Mouse (Mus musculus): ENCODE data around the gene Rep15.

Rep15 gene

GRCm38 (mm10) chr6:147022375-147023132 is 9.8 kb upstream of the Rep15 start:
- H3K4me1 ChIP-seq (replicated peaks; ENCODE audit: low read depth, low read length): no peaks in the 10 kb centered on the region
- no peak for TF ChIP-seq POU5F1 (IDR thresholded peaks at IDR 0.05; ENCODE audit: borderline replicate concordance, low read length)
- TF ChIP-seq NANOG (IDR thresholded peaks at IDR 0.05; ENCODE audit: borderline replicate concordance, low read length): no peak
- TF ChIP-seq CTCF (conservative IDR thresholded peaks at IDR 0.05; ENCODE audit: low read length): no peak
- no peaks in the 10 kb centered on the region for H3K9me3 ChIP-seq (ENCODE audit: low read length)
- H3K4me3 ChIP-seq (replicated peaks; ENCODE audit: low read length): no peak overlapping the region
- peaks cover 35% of the 10 kb centered on the region for H3K36me3 ChIP-seq (ENCODE audit: insufficient read depth, low read length)
- no peaks in the 10 kb centered on the region for H3K27me3 ChIP-seq (ENCODE audit: insufficient read depth, low read length)

- TF ChIP-seq NANOG (IDR thresholded peaks at IDR 0.05; ENCODE audit: borderline replicate concordance, low read length) (no peak), CTCF (conservative IDR thresholded peaks at IDR 0.05; ENCODE audit: low read length) (no peak), POU5F1 (IDR thresholded peaks at IDR 0.05; ENCODE audit: borderline replicate concordance, low read length) (no peak)
- H3K4me3 ChIP-seq (replicated peaks; ENCODE audit: low read length): no peak overlapping the region
- no peaks in the 10 kb centered on the region for H3K9me3 ChIP-seq (ENCODE audit: low read length)
- no peaks in the 10 kb centered on the region for H3K27me3 ChIP-seq (ENCODE audit: insufficient read depth, low read length)
- peaks cover 39% of the 10 kb centered on the region for H3K36me3 ChIP-seq (ENCODE audit: insufficient read depth, low read length)
- H3K4me1 ChIP-seq (replicated peaks; ENCODE audit: low read depth, low read length): no peaks in the 10 kb centered on the region
Observed at GRCm38 (mm10) chr6:147023133-147023395, 9.3 kb upstream of the Rep15 start.

- Histone ChIP-seq H3K36me3 (ENCODE audit: insufficient read depth, low read length) (peaks cover 42% of the 10 kb centered on the region), H3K27me3 (ENCODE audit: insufficient read depth, low read length) (no peaks in the 10 kb centered on the region), H3K4me3 (replicated peaks; ENCODE audit: low read length) (no peak overlapping the region), H3K4me1 (replicated peaks; ENCODE audit: low read depth, low read length) (no peaks in the 10 kb centered on the region), H3K9me3 (ENCODE audit: low read length) (no peaks in the 10 kb centered on the region)
- TF ChIP-seq NANOG (IDR thresholded peaks at IDR 0.05; ENCODE audit: borderline replicate concordance, low read length): no peak
- no peak for TF ChIP-seq CTCF (conservative IDR thresholded peaks at IDR 0.05; ENCODE audit: low read length)
- no peak for TF ChIP-seq POU5F1 (IDR thresholded peaks at IDR 0.05; ENCODE audit: borderline replicate concordance, low read length)
Observed at GRCm38 (mm10) chr6:147023568-147023967, 8.8 kb upstream of the Rep15 start.

- TF ChIP-seq CTCF (conservative IDR thresholded peaks at IDR 0.05; ENCODE audit: low read length) (no peak), NANOG (IDR thresholded peaks at IDR 0.05; ENCODE audit: borderline replicate concordance, low read length) (no peak), POU5F1 (IDR thresholded peaks at IDR 0.05; ENCODE audit: borderline replicate concordance, low read length) (no peak)
- H3K9me3 ChIP-seq (ENCODE audit: low read length): no peaks in the 10 kb centered on the region
- no peaks in the 10 kb centered on the region for H3K4me1 ChIP-seq (replicated peaks; ENCODE audit: low read depth, low read length)
- H3K4me3 ChIP-seq (replicated peaks; ENCODE audit: low read length): no peak overlapping the region
- H3K27me3 ChIP-seq (ENCODE audit: insufficient read depth, low read length): no peaks in the 10 kb centered on the region
- peaks cover 46% of the 10 kb centered on the region for H3K36me3 ChIP-seq (ENCODE audit: insufficient read depth, low read length)
Observed at GRCm38 (mm10) chr6:147024761-147025160, 7.6 kb upstream of the Rep15 start.

- Histone ChIP-seq H3K4me3 (replicated peaks; ENCODE audit: low read length) (no peak overlapping the region), H3K9me3 (ENCODE audit: low read length) (no peaks in the 10 kb centered on the region), H3K36me3 (ENCODE audit: insufficient read depth, low read length) (peaks cover 54% of the 10 kb centered on the region), H3K4me1 (replicated peaks; ENCODE audit: low read depth, low read length) (no peaks in the 10 kb centered on the region), H3K27me3 (ENCODE audit: insufficient read depth, low read length) (no peaks in the 10 kb centered on the region)
- TF ChIP-seq CTCF (conservative IDR thresholded peaks at IDR 0.05; ENCODE audit: low read length) (no peak), NANOG (IDR thresholded peaks at IDR 0.05; ENCODE audit: borderline replicate concordance, low read length) (no peak), POU5F1 (IDR thresholded peaks at IDR 0.05; ENCODE audit: borderline replicate concordance, low read length) (no peak)
Observed at GRCm38 (mm10) chr6:147028396-147028795, 4.0 kb upstream of the Rep15 start.

- H3K27me3 ChIP-seq (ENCODE audit: insufficient read depth, low read length): no peaks in the 10 kb centered on the region
- no peak overlapping the region for H3K4me3 ChIP-seq (replicated peaks; ENCODE audit: low read length)
- peaks cover 54% of the 10 kb centered on the region for H3K36me3 ChIP-seq (ENCODE audit: insufficient read depth, low read length)
- no peaks in the 10 kb centered on the region for H3K9me3 ChIP-seq (ENCODE audit: low read length)
- TF ChIP-seq NANOG (IDR thresholded peaks at IDR 0.05; ENCODE audit: borderline replicate concordance, low read length) (no peak), CTCF (conservative IDR thresholded peaks at IDR 0.05; ENCODE audit: low read length) (no peak), POU5F1 (IDR thresholded peaks at IDR 0.05; ENCODE audit: borderline replicate concordance, low read length) (no peak)
- H3K4me1 ChIP-seq (replicated peaks; ENCODE audit: low read depth, low read length): no peaks in the 10 kb centered on the region
Observed at GRCm38 (mm10) chr6:147029591-147029990, 2.8 kb upstream of the Rep15 start.

- H3K36me3 ChIP-seq (ENCODE audit: insufficient read depth, low read length): peaks cover 54% of the 10 kb centered on the region
- H3K4me1 ChIP-seq (replicated peaks; ENCODE audit: low read depth, low read length): no peaks in the 10 kb centered on the region
- no peaks in the 10 kb centered on the region for H3K9me3 ChIP-seq (ENCODE audit: low read length)
- no peak overlapping the region for H3K4me3 ChIP-seq (replicated peaks; ENCODE audit: low read length)
- no peak for TF ChIP-seq NANOG (IDR thresholded peaks at IDR 0.05; ENCODE audit: borderline replicate concordance, low read length)
- no peaks in the 10 kb centered on the region for H3K27me3 ChIP-seq (ENCODE audit: insufficient read depth, low read length)
Observed at GRCm38 (mm10) chr6:147030096-147030885, 2.1 kb upstream of the Rep15 start.

- Histone ChIP-seq H3K9me3 (ENCODE audit: low read length) (no peaks in the 10 kb centered on the region), H3K4me3 (replicated peaks; ENCODE audit: low read length) (peak within 1 kb of the TSS; percentile 95), H3K36me3 (ENCODE audit: insufficient read depth, low read length) (peaks cover 19% of the 10 kb centered on the region), H3K27me3 (ENCODE audit: insufficient read depth, low read length) (no peaks in the 10 kb centered on the region), H3K4me1 (replicated peaks; ENCODE audit: low read depth, low read length) (peaks cover 14% of the 10 kb centered on the region)
- no peak for TF ChIP-seq POU5F1 (IDR thresholded peaks at IDR 0.05; ENCODE audit: borderline replicate concordance, low read length)
Observed at GRCm38 (mm10) chr6:147042291-147043290, 10.2 kb downstream of the Rep15 start, which contains the start of gene Mrps35. Mrps35 (plus strand) TSS chr6:147042764.
